In the genomic region with DNA sequence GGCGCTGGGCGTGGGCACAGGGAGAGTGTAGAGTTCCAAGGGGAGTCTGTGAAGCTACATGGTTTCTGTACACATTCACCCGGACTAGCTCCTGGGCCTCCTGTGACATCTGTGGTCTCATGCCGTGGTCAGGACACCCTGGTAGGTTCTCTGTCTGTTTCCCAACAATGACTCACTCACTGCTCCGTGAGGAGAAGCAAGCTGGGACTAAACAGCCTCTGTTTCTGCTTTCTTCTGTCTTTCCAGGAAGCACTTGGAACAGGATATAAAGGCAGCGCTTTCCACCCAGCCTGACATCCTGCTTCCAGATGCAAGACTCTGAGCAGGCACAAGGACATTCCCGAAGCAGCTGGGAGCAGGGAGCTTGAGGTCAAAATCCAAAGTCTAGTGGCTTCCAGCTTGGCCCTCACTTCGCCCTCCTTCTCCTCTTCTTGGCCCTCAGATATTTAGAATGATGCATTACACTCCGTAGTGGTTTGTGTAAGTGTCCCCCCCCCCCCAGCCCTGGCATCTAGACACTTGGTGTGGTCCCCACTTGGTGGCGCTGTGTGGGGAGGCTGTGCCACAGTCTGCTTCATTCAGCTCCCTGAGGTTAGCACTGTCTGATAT, we compare ENCODE assay signal across 8 mouse cellular contexts. TPM values are rescaled to one million over a fixed set of nuclear protein-coding genes. Genes with fewer than 3 reads are reported as not detected.
A peak's percentile ranks its signal among the peaks of the same experiment; 100 is the strongest.
DNase-seq lines count a peak whose midpoint lies in the region; ATAC-seq and TF ChIP-seq lines count a peak whose summit lies in the region.

No protein-coding gene starts in this region.

- peaks cover 6% of the 10 kb centered on the region for H3K4me1 ChIP-seq in ES-Bruce4 (ENCODE audit: control insufficient read depth, insufficient read depth, low read length)
- peaks cover 22% of the 10 kb centered on the region for H3K4me1 ChIP-seq in embryonic facial prominence, embryonic 14.5 days (ENCODE audit: control insufficient read depth, insufficient read depth, low read length)

- WGBS in embryonic facial prominence, embryonic 14.5 days = 20% methylated on average over 10 of the region's 10 CpGs
- 31% methylated on average over 10 of the region's 10 CpGs for WGBS in macrophage (ENCODE audit: missing documents)

- H3K4me2 ChIP-seq in embryonic facial prominence, embryonic 14.5 days (ENCODE audit: low read depth, low read length) = no peak overlapping the region; the same call in 1 of the 2 replicates

- TF ChIP-seq EP300 in ES-Bruce4 (IDR thresholded peaks at IDR 0.05; ENCODE audit: insufficient read depth, low read depth, low read length) = no peak

- no peak overlapping the region for H3K27ac ChIP-seq in ES-Bruce4 (ENCODE audit: insufficient read depth, low read length)
- peak overlapping the region; percentile 44; the same call in 1 of the 2 replicates for H3K27ac ChIP-seq in embryonic facial prominence, embryonic 14.5 days (replicated peaks; ENCODE audit: low read depth, low read length)
- H3K27ac ChIP-seq in macrophage = 0 out of 2 replicates have a peak overlapping the region, but pooled peaks have one; percentile 7

- no peak for TF ChIP-seq POLR2A in ES-Bruce4 (IDR thresholded peaks at IDR 0.05; ENCODE audit: insufficient read depth, low read length)

- H3K4me3 ChIP-seq in ES-Bruce4 (ENCODE audit: low read depth, low read length) = no peak overlapping the region
- no peak overlapping the region for H3K4me3 ChIP-seq in embryonic facial prominence, embryonic 14.5 days (ENCODE audit: low read depth, low read length)
- no peak overlapping the region for H3K4me3 ChIP-seq in macrophage (ENCODE audit: inconsistent target)

- H3K36me3 ChIP-seq in ES-Bruce4 (ENCODE audit: control insufficient read depth, insufficient read depth, low read length, poor library complexity, severe bottlenecking) (no peaks in the 10 kb centered on the region), macrophage (ENCODE audit: inconsistent target) (no peaks in the 10 kb centered on the region)
- H3K36me3 ChIP-seq in embryonic facial prominence, embryonic 14.5 days (ENCODE audit: control insufficient read depth, insufficient read depth, low read length) = no peaks in the 10 kb centered on the region

- DNase-seq in gastrocnemius, adult 18-20 months (ENCODE audit: low spot score) = peak; percentile 48
- no peak for DNase-seq in gastrocnemius, adult 8-10 months (ENCODE audit: low spot score in 2 of 2)
- peak; percentile 51 for DNase-seq in embryonic facial prominence, embryonic 14.5 days (ENCODE audit: low spot score)
- DNase-seq in kidney, adult 11 months = peak; percentile 74
- DNase-seq in right cerebral cortex, postnatal 14 days = no peak
- DNase-seq in MN1 (ENCODE audit: low spot score) = no peak

- peak; percentile 65 for TF ChIP-seq CTCF in ES-Bruce4 (IDR thresholded peaks at IDR 0.05; ENCODE audit: low read depth, low read length)

- no peaks in the 10 kb centered on the region for H3K27me3 ChIP-seq in ES-Bruce4 (ENCODE audit: control insufficient read depth, insufficient read depth, low read length, poor library complexity, severe bottlenecking)
- no peaks in the 10 kb centered on the region for H3K27me3 ChIP-seq in embryonic facial prominence, embryonic 14.5 days (replicated peaks; ENCODE audit: control insufficient read depth, insufficient read depth, low read length)

- H3K9ac ChIP-seq in ES-Bruce4 (ENCODE audit: low read depth, poor library complexity, severe bottlenecking) = no peak overlapping the region
- H3K9ac ChIP-seq in embryonic facial prominence, embryonic 14.5 days (ENCODE audit: low read depth, low read length) = peak overlapping the region; percentile 30; the same call in 1 of the 2 replicates

- no peak for ATAC-seq in embryonic facial prominence, embryonic 14.5 days (ENCODE audit: low read depth)

- H3K79me2 ChIP-seq in macrophage (ENCODE audit: inconsistent target) = no peaks in the 10 kb centered on the region

- H3K9me3 ChIP-seq in ES-Bruce4 (replicated peaks; ENCODE audit: control insufficient read depth, insufficient read depth, low read length, poor library complexity, severe bottlenecking) = no peaks in the 10 kb centered on the region
- H3K9me3 ChIP-seq in embryonic facial prominence, embryonic 14.5 days (ENCODE audit: control insufficient read depth, low read length) = no peaks in the 10 kb centered on the region

RNA-seq across cellular contexts. Expression of gene Gna13, which starts 18.5 kb away (rescaled TPM):
- total RNA-seq in gastrocnemius, adult 18-20 months (2021) = 10 to 100 TPM; 24.3 to 32.4 TPM
- total RNA-seq in gastrocnemius, adult 8-10 months (2022) = 10 to 100 TPM; 23.3 to 30.3 (median 28.4) TPM
- 62.2 and 65.1 TPM in 2 replicates for polyA plus RNA-seq in ES-Bruce4 (2011; ENCODE audit: insufficient read depth, insufficient read length, low read depth, missing spikeins)
- polyA plus RNA-seq in embryonic facial prominence, embryonic 14.5 days (2014; fragmentation: Nextera tagmentation; extraction: Ambion mirVana) = 23.4 and 24.5 TPM in 2 replicates
- 100 to 1,000 TPM in 21 of 26 experiments, 10 to 100 TPM in 5; 69.8 to 341 (median 149) TPM for total RNA-seq in macrophage (2018; cell fraction: chromatin; rRNA removed)
- total RNA-seq in macrophage (2018; cell fraction: cytosol; rRNA removed) = 100 to 1,000 TPM; 138 to 379 (median 169) TPM
- total RNA-seq in macrophage (2018; cell fraction: nucleus; rRNA removed) = 100 to 1,000 TPM; 113 to 469 (median 244) TPM
- polyA plus RNA-seq in macrophage (2018) = 52.2 to 84.3 TPM (median 79.7 TPM) in 3 replicates

RNA-seq across cellular contexts. Expression of gene Rgs9, which starts 46.2 kb away (rescaled TPM):
- not detected for total RNA-seq in gastrocnemius, adult 18-20 months (2021)
- not detected for total RNA-seq in gastrocnemius, adult 8-10 months (2022)
- polyA plus RNA-seq in ES-Bruce4 (2011; ENCODE audit: insufficient read depth, insufficient read length, low read depth, missing spikeins) = 4.8 and 5.1 TPM in 2 replicates
- polyA plus RNA-seq in embryonic facial prominence, embryonic 14.5 days (2014; fragmentation: Nextera tagmentation; extraction: Ambion mirVana) = 1.4 and 1.8 TPM in 2 replicates
- total RNA-seq in macrophage (2018; cell fraction: chromatin; rRNA removed) = 10 to 100 TPM in 4 of 26 experiments, 1 to 10 TPM in 11, under 1 TPM in 6, not detected in 5; 0.20 to 10.7 (median 2.3) TPM
- 1 to 10 TPM in 3 of 26 experiments, under 1 TPM in 12, not detected in 11; 0.06 to 2.2 (median 0.43) TPM for total RNA-seq in macrophage (2018; cell fraction: cytosol; rRNA removed)
- total RNA-seq in macrophage (2018; cell fraction: nucleus; rRNA removed) = 1 to 10 TPM in 15 of 26 experiments, under 1 TPM in 6, not detected in 5; 0.26 to 9.0 (median 1.7) TPM
- 0.32 TPM in 1 of 3 replicates, not detected in the others for polyA plus RNA-seq in macrophage (2018)

Comparison
In these comparisons a context has a peak if more than half of its experiments do, and no peak if none do; other contexts are left out.
1. DNase-seq: peak in gastrocnemius, adult 18-20 months (single experiment), embryonic facial prominence, embryonic 14.5 days (single experiment) and kidney, adult 11 months (single experiment); none in gastrocnemius, adult 8-10 months (0 of 2), right cerebral cortex, postnatal 14 days (single experiment) and MN1 (single experiment).